Mouse (Mus musculus): ENCODE measurements around the gene Sel1l3.

Sel1l3 gene

DNA sequence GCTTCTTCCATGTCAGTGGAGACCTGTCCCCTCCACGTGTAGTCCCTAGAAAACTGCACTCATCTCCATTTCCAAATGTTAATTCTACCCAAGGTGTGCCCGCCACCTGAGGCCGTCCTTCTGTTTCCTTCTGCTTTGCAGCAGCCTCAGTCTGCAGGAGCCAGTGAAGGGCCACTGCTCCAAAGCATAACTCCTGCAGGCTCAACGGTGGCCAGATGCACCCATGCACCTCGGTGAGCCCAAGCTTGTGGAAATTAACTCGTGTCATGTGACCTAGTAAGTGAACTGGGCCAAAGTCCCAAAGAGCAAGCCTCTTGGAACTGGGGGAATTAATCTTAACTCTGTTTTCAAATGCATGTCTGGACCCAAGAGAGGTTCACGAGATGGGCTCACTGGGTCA lies 40.8 kb downstream of the Sel1l3 start:
- DNase-seq (ENCODE audit: low spot score in 2 of 2): no peak

DNA sequence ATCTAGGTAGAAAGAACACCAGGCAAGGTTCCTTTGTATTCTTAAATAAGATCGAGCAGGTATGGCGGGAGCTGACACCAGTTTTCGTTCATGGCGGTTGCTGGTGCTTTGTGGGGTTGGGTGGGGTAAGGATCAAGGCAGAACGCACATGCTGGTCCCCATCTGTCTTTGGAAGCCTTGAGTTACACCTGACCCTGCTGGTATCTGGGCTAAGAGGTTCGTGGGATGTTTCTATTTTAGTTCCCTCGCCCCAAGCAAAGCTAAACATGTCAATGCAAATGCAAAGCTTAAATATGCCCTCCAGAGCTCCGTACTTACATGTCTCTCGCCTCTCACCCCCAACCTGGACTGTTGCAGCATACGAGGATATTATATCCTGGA lies 41.5 kb downstream of the Sel1l3 start:
- DNase-seq (ENCODE audit: low spot score in 2 of 2): no peak

DNA sequence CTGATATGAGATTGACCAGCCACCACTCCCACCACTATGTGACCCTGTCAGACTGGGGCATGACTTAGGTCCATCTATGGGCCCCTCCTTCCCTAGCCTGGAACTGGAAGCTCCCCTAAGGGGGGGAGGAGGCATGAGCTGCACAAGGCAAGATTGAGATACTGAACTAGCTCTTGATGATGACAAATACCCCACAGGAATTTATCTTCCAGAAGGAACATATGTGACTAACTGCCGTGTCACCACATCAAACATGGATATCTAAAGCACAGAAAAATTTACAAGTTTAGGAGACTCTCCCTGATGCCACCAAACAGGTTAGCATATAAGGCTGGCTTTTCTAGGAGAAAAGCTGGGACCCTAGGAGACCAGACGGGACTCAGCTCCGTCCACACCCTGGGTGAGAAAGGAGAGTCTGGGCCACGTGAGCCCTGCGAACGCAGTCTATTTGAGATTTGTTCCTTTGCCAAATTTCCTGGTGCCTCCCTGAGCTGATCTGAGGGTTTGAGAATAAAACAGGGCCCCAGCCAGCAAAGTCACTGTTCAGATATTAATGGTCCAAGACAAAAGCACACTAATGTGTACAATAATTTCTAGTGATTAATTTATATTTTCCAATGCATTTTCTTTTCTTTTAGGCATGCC lies 42.0 kb downstream of the Sel1l3 start:
- DNase-seq (ENCODE audit: low spot score in 2 of 2): no peak

DNA sequence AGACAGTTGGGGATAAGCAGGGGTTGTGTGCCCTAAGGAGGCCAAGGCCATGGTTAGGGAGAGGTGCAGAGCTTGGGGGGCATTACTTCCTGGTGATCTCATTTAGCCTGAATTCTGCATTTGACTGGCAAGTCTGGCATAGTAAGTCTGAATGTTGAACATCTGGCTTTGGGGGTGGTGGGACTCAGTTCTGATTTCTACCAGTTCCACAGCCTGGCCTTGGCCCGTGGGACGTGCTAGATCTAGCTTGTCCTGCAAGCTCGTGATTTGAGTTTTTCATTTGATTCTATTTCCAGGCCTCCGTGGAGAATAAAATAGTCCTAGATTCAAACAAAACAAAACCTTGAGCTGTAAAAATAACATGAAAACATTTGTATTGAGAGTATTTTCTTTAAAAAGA lies 46.2 kb downstream of the Sel1l3 start:
- DNase-seq (ENCODE audit: low spot score in 2 of 2): no peak

GRCm38 (mm10) chr5:53165672-53166071 lies 48.1 kb downstream of the Sel1l3 start:
- DNase-seq (ENCODE audit: low spot score in 2 of 2): no peak

GRCm38 (mm10) chr5:53162436-53162835 lies 51.3 kb downstream of the Sel1l3 start:
- peak in 1 of 2 experiments; percentile 56 for DNase-seq (ENCODE audit: low spot score in 2 of 2)

DNA sequence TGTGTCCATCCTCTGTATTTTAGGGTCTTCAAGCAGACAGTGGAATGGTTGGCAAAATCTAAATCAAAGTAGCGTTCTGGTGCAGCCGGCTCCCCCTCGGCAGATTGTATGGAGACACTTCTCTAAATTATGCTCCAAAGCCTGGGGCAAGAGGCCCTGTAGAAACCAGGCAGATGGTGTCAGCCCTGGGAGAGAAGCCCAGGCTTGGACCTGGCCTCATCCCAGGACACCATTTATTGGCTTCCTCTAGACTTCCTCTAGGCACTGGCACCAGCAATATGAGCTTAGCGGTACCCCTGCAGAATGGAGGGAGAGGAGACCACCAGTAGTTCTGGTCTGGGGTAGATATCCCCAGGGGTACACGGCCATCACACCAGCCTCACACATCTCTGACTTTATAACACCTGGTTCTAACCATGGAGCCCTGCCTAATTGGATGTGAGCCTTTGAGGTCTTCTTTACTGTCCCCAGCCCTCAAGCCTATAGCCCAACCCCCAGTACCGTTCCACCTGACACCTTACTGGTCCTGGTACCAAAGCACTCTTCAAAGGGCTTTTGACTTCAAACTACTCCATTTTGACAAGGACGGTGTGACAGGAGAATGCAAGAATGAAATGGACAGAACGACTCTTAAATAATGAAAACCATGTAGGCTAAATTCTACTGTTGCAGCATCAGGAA lies 52.1 kb downstream of the Sel1l3 start:
- DNase-seq (ENCODE audit: low spot score in 2 of 2): no peak

GRCm38 (mm10) chr5:53160207-53160606 lies 53.5 kb downstream of the Sel1l3 start:
- no peak for DNase-seq (ENCODE audit: low spot score in 2 of 2)

DNA sequence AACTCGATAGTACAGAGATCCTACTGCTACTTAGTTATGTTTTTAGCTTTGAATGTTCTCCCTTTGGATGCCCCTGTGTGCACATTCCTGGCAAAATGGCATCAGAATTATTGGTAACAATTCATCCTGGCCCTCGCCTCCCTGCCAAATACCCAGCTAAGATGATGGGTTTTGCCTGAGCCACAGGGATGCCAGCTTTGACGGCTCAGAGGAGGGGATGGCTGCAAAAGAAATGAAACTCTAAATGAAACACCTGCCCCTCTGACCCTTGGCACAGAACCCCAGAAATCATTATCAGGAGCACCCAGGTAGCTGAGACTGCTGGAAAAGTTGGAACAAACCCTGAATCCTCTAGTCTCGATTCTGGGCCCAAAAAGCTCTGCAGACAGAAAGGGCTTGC lies 54.1 kb downstream of the Sel1l3 start:
- DNase-seq (ENCODE audit: low spot score in 2 of 2): no peak

DNA sequence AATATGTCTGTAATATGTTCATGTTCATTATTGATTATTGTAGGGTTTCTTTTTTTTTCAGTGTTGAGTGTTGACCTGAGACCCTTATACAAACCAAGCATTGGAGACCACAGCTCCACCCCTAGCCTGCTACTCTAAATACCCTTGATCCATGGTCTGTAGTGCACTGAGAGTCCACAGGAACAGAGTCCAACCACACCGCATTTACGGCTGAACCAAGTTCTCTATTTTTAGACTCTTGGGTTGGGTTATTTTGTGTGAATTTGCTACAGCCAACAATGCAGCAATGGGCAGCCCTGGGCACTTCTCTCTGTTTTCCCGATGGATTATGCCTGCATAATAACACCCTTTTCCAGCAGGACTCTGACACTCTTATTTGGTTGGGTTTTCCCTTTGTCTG lies 54.6 kb downstream of the Sel1l3 start:
- DNase-seq (ENCODE audit: low spot score in 2 of 2): no peak

GRCm38 (mm10) chr5:53155985-53156679 lies 57.6 kb downstream of the Sel1l3 start:
- DNase-seq (ENCODE audit: low spot score in 2 of 2): no peak

DNA sequence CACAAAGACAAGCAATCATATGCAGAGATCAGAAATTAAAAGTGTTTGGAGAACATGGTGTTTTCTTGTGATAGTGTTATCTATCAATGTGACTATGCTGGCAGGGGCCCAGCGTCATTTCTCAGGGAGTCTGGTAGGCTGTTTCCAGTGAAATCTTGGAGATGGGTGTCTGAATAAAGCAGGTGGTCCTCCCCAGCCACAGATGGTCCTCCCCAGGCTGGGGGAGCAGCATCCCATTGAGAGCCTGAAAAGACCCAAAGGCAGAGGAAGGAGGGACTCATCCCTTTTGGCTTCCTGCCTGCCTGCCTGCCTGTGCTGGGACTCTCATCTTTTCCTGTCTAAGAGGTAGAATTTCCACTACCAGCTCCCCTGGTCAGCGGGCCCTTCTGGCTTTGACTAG lies 59.2 kb downstream of the Sel1l3 start:
- no peak for DNase-seq (ENCODE audit: low spot score in 2 of 2)

- no peak for DNase-seq (ENCODE audit: low spot score in 2 of 2)
Measured at GRCm38 (mm10) chr5:53154078-53154477, 59.6 kb downstream of the Sel1l3 start.

- DNase-seq (ENCODE audit: low spot score in 2 of 2): no peak
Measured at GRCm38 (mm10) chr5:53153144-53153543, 60.6 kb downstream of the Sel1l3 start.

DNA sequence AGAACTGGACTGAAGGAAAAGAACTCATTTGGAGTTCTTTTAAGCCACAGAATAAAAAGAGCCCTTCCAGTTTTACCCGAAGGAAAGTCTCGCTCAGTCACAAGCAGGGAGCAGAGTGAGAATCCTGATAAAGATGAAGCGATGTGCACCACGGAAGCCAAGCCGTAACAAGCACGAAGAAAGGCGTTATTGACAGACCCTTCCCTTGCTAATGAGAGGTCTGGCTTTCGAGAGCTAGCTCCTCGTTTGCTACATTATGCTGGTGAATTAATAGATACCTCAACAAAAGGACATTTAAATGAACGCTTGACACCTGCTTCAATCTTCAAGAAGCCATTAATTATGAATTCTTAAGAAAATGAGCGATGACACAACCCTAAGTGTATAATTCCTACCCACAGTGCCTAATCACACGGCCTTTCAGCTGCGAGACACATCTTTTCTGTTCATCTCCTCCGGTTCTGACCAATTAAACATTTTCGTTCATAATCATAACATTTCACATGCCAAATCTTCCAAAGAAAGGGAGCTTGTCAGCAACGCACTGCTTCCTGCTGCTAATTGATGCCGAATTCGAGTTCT lies 62.3 kb downstream of the Sel1l3 start:
- DNase-seq (ENCODE audit: low spot score in 2 of 2): no peak

GRCm38 (mm10) chr5:53148960-53149685 lies 64.6 kb downstream of the Sel1l3 start:
- DNase-seq (ENCODE audit: low spot score in 2 of 2): no peak

DNA sequence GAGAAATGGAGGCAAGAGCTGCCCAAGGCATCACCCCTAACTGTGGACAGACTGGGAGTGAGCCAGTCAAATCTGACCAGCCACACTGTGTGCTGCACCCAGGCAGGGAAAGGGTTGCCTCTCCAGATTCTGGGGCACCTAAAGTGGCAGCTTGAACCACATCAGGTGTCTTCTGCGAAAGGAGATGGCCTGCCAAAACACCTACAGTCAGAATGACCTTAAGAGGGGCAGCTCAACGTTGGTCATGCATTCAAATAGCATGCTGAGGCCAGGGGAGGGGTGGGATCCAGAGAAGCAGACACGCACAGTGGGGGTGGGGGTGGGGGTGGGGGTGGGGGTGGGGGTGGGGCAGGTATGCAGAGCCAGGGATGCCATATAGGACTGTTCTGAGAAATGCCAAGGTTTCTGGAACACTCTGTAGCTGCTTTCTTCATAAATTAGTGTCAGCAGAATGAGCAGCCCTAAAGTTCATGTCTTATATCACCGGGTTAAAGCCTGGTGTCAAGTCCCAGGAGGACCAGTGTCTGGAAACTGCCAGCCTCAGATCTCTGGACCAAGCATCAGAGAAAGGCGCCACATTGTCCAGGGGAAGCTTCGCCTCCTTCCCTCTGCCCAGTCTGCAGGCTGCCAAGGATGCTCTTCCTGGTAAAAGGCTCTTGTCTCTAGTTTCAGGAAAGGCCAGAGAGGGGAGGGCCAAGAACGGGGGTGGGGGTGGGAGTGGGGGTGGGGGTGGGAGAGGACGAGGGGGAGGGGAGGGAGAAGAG lies 65.4 kb downstream of the Sel1l3 start:
- DNase-seq (ENCODE audit: low spot score in 2 of 2): no peak

- DNase-seq (ENCODE audit: low spot score in 2 of 2): no peak
Measured at GRCm38 (mm10) chr5:53147418-53147817, 66.3 kb downstream of the Sel1l3 start.

DNA sequence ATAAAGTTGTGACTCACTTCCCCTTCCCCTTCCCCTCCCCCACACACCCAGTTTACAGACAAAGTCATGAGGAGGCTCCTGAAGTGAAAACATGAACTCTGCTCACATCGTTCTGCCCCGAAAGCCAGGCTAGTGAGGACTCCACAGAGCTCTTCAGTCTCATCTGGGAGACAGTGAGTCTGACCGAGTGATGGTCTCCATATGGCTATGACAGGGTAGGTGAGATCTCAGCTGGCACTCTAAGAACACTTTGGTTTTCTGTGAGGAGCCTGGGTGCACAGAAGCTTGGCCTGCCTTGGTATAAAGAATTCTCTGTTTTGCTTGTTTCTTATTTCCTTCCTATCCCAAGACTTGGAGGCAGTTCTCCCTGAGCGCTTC lies 67.1 kb downstream of the Sel1l3 start:
- no peak for DNase-seq (ENCODE audit: low spot score in 2 of 2)

- DNase-seq (ENCODE audit: low spot score in 2 of 2): no peak
Measured at GRCm38 (mm10) chr5:53146049-53146683, 67.6 kb downstream of the Sel1l3 start.

DNA sequence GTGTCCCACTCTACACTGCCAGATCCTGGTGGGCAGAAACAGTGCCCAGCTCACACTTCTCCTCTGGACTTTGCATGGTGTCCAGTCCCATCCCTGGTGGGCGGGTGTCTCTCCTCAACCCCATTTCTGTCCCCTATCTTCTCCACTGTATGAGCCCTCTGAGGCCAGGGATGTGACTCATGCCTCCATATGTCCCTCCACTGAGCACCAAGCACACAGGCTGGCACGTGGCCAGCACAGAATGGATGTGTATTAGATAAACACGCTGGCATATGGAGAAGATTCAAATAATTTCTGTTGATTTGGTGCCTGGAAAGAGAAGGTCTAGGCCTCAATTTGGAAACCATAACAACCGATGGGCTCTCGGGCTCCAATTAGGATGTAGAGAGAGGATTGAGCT lies 71.1 kb downstream of the Sel1l3 start:
- no peak for DNase-seq (ENCODE audit: low spot score in 2 of 2)

Measured in frontal cortex, postnatal 25 days (tissue).